Mouse (Mus musculus) Muller cell, postnatal 12 days (primary cell): Measurements from ENCODE around the gene Prdx1.

Source experiments
- DNase-seq: peaks from one replicate; pipeline ENCODE4 v3.0.0-alpha.2; 2015; ENCODE audit errors: inconsistent ontology term

Prdx1 gene

DNA sequence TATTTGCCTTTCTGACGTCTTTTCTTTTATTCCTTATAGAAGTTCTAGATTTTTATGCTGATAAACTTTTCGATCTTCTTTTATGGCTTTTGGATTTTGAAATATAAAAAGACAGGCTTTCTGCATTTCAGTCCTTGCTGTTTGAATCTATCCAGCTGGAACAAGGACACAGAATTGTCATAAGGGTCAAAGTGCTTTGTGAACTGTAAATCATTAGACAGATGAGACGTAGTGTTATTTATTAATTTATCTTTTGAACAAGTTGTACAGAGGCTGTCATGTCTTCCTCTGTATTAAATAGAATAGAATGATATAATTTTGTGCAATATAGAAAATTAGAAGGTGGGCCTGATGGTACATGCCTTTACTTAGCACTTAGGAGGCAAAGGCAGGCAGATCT lies 42.1 kb downstream of the Prdx1 start:
- DNase-seq = no peak

DNA sequence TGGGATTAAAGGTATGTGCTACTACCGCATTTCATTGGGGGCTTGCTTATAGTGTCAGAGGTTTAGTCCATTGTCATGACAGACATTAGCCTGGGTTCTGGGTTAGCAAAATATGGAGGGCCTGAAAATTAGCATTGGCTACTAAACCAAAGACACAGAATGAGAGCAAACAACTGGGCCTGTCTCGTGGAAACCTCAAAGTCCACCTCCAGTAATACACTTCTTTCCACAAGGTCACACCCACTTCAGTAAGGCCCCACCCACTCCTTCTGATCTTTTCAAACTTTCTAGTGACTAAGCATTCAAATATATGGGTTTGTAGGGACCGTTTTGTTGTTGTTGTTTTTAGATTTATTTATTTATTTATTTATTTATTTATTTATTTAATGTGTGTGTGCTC lies 44.2 kb downstream of the Prdx1 start:
- DNase-seq = no peak

DNA sequence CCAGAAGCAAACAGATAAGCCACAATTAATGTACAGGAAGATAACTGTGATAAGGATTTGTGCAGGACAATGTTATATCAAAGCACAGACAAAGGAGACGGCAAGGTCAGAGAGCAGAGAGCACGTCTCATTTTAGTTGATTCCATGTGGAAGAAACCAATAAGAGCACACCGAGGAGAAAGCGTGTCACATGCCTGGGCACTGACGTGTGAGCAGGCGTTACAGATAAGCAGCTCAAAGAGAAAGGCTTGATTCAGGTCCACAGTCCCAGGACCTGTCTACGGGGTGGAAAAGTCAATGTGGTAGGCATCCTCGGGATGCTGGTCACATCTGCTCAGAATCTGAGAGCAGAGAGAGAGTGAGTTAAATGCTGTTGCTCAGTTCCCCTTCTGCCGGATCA lies 45.7 kb downstream of the Prdx1 start:
- no peak for DNase-seq

DNA sequence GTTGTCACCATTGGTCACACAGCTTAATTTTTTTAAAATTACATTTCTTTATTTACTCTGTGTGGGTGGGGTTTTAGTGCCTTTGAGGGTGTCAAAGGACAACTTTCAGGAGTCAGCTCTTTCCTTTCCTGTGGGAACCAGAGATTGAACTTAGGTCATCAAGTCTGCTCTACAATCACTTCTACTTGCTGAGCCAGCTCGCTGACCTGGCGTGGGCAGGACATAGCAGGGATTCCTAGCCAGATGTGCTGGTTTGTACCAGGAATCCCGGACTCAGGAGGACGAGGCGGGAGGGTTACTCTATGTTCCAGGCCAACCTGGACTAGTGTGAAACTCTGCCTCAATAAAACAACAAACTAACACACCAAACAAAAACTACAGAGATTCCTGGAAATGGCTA lies 47.0 kb downstream of the Prdx1 start:
- no peak for DNase-seq

DNA sequence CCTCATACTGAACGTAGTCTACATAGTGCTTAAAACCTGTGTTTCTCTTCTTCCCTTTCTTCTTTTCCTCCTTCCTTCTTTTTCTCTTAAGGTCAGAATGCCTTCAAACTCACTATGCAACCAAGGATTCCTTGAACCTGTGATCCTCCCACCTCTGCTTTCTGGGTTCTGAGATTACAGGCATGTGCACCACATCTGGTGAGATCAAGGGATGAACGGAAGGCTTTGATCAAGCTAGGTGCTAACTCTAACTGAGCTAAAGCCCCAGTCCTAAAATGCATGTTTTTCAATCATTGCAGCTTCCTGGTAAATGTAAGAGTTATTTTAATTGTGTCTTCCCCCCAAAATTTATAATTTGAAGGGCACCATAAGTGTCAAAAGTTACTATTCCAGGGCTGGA lies 49.7 kb downstream of the Prdx1 start:
- no peak for DNase-seq

DNA sequence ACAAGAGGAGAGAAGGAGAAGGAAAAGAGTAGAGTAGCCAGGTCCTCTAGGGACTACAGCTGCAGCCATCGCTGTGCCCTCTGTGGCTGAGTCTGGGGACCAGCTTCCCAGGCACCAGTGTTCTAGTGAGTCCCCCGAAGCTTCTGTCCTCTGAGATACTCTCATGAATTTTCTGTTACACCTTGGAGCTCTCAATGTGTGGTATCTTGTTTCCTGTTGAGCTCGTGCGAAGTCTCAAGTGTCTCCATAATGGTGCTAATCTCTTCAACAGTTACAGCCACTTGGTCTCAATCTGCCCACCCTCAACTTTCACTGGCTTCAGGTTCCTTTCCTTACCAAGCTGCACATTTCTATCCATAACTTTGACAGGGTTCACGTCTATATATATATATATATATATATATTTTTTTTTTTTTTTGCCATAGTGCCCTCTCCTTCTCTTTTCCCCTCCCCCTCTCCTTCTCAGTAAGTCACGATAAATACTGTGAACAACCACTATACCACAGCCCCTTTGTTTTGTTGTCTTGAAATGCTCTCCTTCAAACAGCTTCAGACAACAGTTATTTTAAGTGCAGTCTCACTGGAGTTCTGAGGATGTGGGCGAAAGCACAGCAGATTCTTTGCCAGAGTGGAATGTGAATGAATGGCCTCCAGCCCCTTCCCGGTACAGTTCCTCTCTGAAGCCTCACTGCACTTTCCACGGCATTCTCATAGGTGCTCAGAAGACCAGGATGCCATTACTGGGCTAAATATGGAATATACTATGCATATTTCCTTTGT lies 53.8 kb downstream of the Prdx1 start:
- DNase-seq = no peak

DNA sequence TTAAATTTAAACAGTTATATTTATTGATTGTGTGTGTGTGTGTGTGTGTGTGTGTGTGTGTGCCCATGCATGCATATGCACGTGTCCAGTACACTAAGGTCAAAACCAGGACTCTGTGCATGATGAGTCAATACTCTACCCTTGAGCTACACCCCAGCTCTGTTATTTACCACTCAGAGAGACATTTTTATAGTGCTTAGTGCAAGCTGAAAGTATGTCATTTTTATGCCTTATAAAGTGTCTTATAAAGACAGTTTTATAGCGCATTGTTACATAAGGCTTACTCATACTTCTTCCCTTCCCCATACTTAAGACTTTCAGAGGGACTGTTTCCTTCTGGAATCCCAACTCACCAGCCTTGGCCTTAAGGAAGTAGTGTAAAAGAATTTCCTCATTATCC lies 64.4 kb downstream of the Prdx1 start:
- no peak for DNase-seq
